Mouse (Mus musculus): ENCODE results near the gene Defb19.

DNA sequence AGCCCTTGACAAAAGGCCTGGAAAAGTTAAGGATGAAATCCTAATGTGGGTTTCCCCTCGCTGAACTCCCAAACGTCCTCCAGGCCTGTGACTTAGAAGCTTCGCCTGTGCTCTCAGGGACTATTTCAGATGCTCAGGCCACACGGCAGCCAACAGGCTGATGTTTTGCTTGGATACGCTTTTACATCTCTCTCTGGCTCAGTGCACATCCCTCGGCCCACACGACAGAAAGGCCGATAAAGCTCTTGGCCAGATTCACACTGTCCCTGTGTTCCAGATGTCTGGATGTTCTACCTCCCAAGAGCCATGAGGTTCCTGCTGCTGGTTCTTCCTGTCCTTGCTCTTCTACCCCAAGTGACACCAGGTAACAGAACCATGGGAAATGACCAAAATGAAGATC, 6.6 kb downstream of the Defb19 start:
- TF ChIP-seq HCFC1 (IDR thresholded peaks at IDR 0.05; ENCODE audit: borderline replicate concordance, insufficient read depth, low read length), result no peak
- no peak for TF ChIP-seq MAFK (IDR thresholded peaks at IDR 0.05; ENCODE audit: insufficient read depth, low read depth, low read length)
- TF ChIP-seq ZNF384 (IDR thresholded peaks at IDR 0.05; ENCODE audit: low read depth, low read length), result no peak

Measured in ES-E14 (cell line).